Mouse (Mus musculus) adrenal gland, postnatal 25 days (tissue): Measurements from ENCODE around the gene Washc2. TPM values are rescaled to one million over a fixed set of nuclear protein-coding genes. Genes with fewer than 3 reads are reported as not detected.
A peak's percentile ranks its signal among the peaks of the same experiment; 100 is the strongest.

Source experiments
- DNase-seq: peaks from one replicate; pipeline ENCODE4 v3.0.0; 2021; ENCODE audit warnings: mixed read lengths
- total RNA-seq: library from RNA; stranded (reverse); gene quantifications from 2 replicates; pipeline ENCODE4 v1.2.3, GENCODE M21; 2021

The Washc2 gene
- total RNA-seq, 1 experiment from 2014 or later: 56.0 TPM

- no peak for DNase-seq
Observed at GRCm38 (mm10) chr6:116262824-116263223, 55.0 kb downstream of the Washc2 start.

DNA sequence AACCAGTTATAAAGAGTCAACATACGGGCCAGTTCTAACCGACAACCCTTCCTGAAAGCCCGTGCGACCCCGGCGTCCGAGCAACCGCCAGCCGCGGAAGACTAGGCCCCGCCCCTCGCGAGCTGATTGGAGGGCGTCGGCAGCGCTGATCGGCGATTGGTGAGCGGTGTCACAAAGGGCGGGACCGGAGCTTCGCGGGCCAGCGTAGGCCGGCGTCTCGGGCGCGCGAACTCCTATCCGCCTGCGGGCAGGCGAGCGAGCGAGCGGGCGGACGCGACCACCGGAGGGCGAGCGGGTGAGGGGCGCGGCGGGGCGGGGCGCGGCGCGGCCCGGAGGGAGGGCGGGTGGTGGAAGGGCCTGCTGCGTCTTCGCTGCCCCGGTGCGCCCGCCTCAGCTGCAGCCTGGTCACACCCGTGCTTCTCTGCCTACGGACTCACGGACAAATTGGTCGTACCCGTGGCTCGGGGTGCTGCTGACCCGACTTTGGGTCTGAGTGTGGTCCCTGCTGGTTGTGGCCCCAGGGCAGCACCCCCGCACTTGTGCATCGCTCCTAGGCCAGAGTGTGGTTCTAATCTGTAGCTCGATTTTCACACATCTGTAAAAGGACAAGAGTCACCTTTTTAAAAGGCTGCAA lies 56.3 kb downstream of the Washc2 start, which contains the start of gene Zfand4:
Gene Zfand4 (plus strand): TSS at position 205 of the 634 bp plus-strand sequence.
- DNase-seq: peak; percentile 95

- DNase-seq: no peak
Observed at GRCm38 (mm10) chr6:116264836-116265235, 57.0 kb downstream of the Washc2 start.

DNA sequence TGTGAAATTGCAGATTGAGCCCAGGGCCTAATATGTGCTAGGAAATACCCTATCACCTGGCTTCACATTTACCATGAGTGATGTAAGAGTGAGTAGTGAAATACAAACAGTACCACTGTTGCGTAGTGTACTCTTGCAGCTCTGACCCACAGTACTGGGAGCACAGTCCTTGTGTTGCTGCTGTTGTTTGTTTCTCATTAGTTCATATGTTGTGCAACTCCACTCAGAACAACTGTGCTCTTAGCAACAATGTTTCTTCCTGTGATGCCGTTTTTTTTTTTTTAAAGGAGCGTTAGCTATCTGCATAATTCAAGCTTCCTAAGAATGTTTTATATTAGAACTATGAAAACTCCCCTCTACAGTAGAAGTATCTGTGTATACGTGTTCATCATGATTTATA lies 57.8 kb downstream of the Washc2 start:
- no peak for DNase-seq

DNA sequence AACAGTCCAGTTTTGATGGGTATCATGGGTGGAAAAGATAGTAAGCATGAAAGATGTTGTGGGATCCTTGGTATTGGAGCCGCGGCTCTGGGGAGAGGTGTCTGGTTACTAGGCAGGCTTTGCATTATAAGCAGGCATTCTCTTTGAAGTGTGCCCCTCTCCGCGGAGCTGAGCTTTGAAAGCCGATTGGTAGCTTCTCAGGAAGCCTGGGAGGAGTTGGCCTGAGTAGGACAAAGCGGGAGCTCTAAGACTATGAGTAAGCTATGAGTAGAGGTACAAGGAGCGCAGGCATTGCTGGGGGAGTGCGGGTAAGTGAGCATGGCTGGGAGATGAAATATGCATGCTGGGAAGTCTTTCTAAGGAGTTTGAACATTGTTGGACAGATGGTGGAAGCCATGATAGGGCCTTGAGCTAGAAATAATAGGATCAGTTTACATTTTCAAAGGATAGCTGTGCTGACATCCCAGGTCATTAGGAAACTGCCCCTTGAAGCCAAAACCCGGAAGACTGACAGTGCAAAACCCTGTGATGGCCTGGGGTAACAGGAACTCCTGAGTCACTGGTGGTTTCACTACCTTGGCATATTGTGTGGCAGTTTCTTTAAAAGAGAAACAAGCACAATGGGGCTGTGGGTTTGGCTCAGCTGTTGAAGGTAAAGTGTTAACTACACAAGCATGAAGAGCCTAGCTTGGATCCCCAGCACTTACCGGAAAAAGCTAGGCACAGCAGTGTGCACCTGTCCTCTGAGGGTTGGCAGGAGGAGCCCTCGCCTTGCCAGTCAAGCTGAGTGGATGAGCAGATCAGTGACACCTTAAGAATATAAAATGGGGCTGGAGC lies 58.7 kb downstream of the Washc2 start:
- no peak for DNase-seq

DNA sequence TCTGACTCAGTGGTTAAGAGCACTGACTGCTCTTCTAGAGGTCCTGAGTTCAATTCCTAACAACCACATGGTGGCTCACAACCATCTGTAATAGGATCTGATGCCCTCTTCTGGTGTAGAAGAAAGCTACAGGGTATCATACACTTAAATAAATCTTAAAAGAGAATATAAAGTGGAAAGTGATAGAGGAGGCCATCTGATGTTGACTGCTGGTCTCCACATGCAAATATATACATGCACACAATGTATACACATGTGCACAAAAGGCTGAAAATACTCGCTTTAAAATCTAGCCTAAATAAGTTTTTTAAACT lies 59.2 kb downstream of the Washc2 start:
- no peak for DNase-seq

DNA sequence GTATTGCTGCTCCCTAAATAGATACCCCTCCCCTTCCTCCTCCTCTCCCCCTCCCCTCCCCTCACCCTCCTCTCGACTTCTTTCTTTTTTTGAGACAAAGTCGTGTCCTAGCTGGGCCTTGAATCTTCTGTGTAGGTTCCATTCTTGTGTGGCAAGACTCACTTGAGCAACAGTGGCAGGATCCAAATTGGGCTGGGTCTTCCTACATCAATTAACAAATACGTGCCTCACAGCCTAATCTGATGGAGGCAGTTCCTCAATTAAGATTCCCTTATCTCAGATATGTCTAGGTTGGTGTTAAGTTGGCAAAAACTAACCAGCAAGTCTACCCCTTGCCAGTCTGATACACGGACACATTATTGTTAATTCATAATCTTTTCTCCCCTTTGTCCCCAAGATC lies 67.9 kb downstream of the Washc2 start:
- no peak for DNase-seq

DNA sequence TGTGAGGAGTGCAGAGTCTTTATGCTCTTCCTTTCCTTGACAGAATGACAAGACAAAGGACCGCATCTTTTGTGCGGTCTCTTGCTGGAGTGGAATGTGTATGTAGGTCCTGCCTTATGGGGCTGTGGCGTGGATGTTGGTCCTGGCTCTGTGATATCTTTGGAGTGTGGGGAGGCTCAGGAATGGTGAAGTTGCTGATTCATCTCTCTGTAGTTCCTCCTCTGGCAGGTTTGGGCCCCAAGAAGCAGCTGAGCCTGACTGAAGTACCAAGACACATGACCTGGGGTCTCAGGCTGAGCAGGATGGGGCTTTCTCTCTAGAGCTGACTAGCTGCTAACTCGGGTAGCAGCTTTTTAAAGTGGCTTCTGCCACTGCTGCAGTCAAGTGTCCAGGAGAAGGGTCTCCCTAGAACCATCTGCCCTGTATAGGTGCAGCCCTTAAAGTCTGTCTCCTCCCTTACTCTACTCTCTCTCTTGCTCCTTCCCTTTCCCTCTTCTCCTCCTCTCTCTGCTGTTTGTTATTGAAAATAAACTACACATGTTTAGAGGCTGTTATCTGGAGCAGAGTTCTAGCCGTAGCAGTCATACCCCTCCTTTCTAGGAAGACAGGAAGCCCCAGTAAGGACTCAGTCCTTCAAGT lies 71.0 kb downstream of the Washc2 start:
- DNase-seq: no peak

DNA sequence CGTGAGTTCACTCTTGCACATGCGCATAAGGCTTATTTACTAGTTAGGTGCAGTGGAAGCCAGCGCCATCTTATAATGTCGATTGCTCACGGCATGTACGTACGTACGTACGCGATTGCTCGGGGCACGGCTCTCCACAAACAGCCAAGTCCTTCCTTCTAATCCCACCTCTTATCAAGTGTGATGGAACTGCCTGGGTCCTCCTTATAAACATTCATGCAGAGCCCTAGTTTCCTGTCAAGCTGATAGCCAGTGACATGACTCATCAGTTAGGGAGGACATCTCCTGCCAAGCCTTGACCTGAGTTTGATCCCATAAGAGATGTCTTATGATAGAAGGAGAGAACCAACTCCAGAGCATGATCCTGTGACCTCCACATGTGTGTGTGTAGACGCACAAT lies 73.2 kb downstream of the Washc2 start:
- no peak for DNase-seq

GRCm38 (mm10) chr6:116282546-116282945 lies 74.7 kb downstream of the Washc2 start:
- DNase-seq: no peak

GRCm38 (mm10) chr6:116283280-116283679 lies 75.4 kb downstream of the Washc2 start:
- DNase-seq: no peak

DNA sequence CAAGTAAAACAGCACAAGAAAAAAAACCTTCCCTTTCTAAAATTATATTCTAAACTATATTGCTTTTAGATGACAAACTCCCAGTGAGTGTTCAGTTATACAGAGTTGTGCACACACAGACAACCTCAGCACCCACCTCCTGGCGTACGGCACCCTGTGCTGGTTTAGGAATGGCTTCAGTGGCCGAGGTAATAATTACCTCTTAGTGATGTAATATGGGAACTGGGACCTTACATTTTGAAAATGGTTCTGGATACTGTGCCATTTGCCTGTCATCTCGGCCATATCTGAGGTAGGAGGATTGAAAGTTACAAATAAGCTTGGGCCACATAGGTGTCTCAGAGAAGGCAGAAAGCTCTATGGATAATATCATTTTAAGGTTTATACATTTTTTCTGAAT lies 78.5 kb downstream of the Washc2 start:
- no peak for DNase-seq

DNA sequence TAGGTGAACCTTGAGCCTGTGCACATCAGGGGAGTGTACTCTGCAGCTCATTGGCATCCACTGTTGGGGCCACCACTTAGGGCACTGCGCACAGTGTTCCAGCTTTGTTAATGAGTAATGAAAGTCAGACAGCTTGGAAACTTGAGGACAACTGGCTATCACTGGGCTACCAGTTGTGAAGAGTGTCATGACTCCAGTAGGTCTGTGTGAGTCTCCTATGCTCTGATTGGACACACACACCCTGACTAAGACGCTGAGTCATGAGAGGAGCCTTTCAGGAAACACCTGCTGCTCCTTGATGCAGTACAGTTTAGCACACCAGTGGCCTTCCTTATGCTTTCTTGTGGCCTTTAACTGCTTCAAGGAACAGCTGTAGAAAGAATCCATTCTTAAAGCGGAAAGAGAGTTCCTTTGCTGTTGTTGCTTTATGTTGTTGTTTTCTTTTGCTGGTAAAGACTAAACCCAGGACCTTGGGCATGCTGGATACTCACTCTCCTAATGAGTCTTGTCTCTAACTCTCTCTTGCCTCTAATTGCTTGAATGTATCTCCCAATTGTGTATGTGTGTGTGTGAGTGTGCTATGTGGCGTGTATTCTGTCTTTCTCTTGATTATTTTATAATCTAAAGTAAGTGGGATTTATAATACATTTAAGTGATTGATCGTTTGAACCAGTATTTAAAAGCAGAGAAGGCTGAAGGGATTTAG lies 79.2 kb downstream of the Washc2 start:
- DNase-seq: no peak

- no peak for DNase-seq
Observed at GRCm38 (mm10) chr6:116311411-116311810, 103.6 kb downstream of the Washc2 start.

Other genes starting within 250 kb of the Washc2 start
- 170 and 214 TPM in 2 replicates for gene Plxnd1, start 213.0 kb upstream of the Washc2 start, total RNA-seq
- 23.9 and 24.6 TPM in 2 replicates for gene Tmcc1, start 14.6 kb upstream of the Washc2 start, total RNA-seq
- 2.3 and 2.4 TPM in 2 replicates for gene Zfand4, start 56.2 kb downstream of the Washc2 start, total RNA-seq
- gene March8, start 130.0 kb downstream of the Washc2 start, total RNA-seq: 65.2 and 78.1 TPM in 2 replicates